Mouse (Mus musculus) heart, postnatal 10 days (tissue): ENCODE results near the gene BC037034. TPM values are rescaled to one million over a fixed set of nuclear protein-coding genes. Genes with fewer than 3 reads are reported as not detected.

Source experiments
- DNase-seq, 2 experiments: peaks; one replicate each; pipeline ENCODE4 v3.0.0; 2021
- intact Hi-C: fragments of 180-260 bp; cut with DNase I; formaldehyde crosslinking; loops from one replicate; pipeline ENCODE4 v1.15.1; 2025
- total RNA-seq, 2 experiments: library from RNA; stranded (reverse); gene quantifications; 2 replicates each; pipeline ENCODE4 v1.2.3; 2021

Gene BC037034
- 1 to 10 TPM; 5.4 to 6.5 TPM for total RNA-seq

GRCm38 (mm10) chr5:138263260-138264206 lies at the start of gene BC037034:
BC037034 (minus strand) TSS chr5:138264033.
- intact Hi-C loops: loop anchor here (5.0 kb wide), 1 partner anchor 179 kb away; the partner anchor contains the start of gene Zfp157
- peak; percentile 93 to 95 for DNase-seq

DNA sequence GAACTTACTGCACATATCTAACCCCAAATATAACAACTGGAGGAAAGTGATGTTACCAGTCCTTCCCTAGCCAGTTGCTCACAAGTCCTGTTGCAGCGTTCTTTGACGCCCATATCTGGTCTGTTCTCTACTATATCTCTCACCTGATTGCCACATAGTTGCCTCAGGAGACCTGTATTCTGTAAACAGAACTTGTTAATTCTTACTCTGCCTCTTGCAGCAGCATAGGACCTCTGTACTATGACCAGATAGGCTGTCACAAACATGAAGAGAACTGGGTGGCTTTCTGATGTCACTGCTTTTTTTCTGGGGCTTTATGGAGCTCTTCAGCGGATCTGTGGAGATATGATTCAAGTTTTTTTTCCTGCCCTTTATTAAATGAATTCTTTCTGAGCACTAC lies 49.0 kb upstream of the BC037034 start:
- no peak for DNase-seq
- intact Hi-C loops: no loop called here

DNA sequence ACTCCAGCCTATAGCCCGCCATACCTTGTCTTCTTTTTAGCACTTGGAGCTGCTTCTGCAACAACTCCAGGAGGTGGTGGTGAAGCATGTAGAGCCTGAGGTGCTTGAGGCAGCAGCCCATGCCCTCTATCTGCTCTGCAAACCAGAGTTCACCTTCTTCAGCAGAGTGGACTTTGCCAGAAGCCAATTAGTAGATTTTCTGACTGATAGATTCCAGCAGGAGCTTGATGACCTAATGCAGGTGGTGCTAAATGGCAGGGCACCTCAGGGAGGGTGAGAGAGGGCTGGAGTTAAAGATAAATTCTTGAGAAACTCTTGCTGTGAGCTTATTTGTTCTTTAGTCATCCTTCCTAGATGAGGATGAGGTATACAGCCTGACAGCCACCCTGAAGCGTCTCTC lies 35.8 kb upstream of the BC037034 start:
- intact Hi-C loops: no loop called here
- DNase-seq: no peak

DNA sequence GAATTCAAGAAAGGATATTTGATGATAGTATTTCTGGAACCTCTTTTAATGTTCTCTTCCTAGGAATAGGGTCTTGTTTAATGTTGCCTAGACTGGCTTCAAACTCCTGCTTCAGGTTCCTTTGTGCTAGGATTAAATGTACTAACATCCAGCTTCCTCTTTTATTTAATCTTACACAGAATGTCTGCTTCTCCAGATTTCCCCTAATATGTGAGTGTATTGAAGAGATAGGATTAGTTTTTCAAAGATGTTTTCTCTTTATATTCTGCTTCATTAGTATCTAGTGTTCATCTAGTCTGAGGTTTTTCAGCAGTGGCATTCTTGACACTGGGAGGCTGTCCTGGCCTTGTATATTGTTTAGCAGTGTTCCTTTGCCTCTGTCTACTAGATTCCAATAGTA lies 30.3 kb upstream of the BC037034 start:
- no peak for DNase-seq
- intact Hi-C loops: no loop called here

- intact Hi-C loops: no loop called here
- no peak for DNase-seq
These were observed 27.8 kb upstream of the BC037034 start for GRCm38 (mm10) chr5:138291638-138292037.

- intact Hi-C loops: no loop called here
- no peak for DNase-seq
These were observed 24.0 kb upstream of the BC037034 start for GRCm38 (mm10) chr5:138287861-138288260.

DNA sequence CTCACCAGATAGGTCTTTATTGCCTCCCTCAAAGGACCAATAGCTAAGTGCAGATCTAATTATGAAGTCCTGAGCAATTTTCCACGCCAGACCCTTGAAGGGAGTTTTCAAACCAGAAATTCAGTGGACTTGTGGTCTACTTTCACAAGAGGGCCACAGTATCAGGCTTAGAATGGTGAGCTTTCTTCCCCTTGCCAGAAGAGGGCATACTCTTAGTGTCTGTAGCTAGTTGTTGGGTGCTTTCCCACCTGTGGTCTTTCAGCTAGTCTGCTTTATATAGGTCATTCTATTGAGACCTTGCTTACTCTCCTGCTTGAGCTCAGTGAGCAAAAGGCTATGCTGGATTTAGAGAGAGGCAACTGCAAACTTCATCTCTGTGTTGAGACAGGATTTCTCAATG lies 19.7 kb upstream of the BC037034 start:
- no peak for DNase-seq
- intact Hi-C loops: no loop called here

GRCm38 (mm10) chr5:138281798-138282197 lies 18.0 kb upstream of the BC037034 start:
- intact Hi-C loops: no loop called here
- DNase-seq: no peak

DNA sequence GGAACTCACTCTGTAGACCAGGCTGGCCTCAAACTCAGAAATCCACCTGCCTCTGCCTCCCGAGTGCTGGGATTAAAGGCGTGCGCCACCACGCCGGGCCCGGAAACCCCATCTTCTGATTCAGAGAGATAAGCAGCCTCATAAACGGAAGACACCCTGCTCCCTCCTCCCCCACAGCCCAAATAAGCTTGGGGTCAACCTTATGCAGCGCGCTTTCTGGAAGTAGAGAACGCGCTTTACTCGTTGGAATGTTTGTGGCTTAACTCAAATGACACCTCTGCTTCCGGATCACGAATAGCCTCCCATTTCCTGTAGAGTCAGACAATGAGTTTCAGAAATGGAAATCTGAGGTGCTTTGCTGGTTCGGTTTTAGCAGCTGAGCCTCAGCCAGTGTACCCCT lies 17.0 kb upstream of the BC037034 start:
- DNase-seq: no peak
- intact Hi-C loops: no loop called here

DNA sequence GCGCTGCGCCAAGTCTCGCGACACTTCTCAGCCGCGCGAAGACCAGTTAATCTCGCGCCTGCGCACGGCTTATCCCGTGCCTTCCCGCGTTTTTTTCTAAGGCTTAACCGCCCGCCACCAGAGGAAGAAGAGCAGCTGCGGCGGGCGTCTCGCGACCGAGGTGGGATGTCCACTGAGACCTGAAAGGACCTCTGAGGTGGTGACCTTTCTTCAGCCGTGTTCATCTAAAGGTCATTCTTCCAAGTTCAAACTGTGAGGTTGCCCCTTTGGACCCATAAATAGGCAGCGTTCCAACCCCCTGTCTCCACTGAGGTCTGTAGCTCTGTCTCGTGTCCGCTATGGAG lies 16.6 kb upstream of the BC037034 start:
- intact Hi-C loops: no loop called here
- no peak for DNase-seq

DNA sequence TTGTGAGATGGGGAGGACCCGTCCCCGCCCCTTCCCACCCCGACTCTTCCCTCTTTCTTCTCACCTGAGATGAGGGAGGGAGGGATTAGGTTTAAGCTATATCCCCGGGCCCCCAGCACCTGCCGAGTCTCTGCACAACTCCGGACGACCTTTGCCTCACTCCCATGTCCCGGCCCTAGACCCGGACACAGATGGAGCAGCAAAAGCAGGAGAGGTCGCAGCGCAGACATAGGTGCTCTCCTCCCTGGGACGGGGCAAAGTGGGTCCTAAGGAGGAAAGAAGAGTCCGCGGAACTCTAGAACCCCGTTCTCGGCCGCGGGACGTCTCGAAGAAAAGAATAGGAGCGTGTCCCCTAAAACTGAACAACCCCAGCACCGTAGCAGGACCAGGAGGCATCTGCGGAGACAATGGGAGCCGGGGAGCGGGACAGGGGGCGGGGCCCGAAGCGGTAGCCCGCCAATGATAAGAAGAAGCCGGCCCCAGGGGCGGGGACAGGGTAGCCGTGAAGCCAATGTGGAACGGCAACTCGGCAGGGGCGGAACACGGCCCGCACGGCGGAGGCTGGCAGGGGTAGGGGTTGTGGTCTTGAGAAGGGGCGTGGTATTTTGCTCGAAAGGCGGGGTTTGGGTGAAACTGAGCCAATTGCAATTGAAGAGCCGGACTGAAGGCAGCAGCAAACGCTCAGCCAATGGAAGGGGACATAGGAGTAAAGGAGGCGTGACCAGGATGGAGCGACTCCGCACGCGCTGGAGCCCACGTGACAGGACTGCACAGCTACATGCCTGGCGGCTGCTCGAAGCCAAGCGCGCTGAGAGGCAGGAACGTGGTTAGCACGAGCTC lies 16.0 kb upstream of the BC037034 start, which contains the start of the genes Gm43720, Gpc2 and Stag3:
TSS of gene Gm43720 (minus strand) at position 374 of the 840 bp plus-strand sequence.
TSS of gene Gpc2 (minus strand) at position 421 of the 840 bp plus-strand sequence.
TSS of gene Stag3 (plus strand) at position 656 of the 840 bp plus-strand sequence.
- intact Hi-C loops: loop anchor here (5.0 kb wide), 1 partner anchor 162 kb away; the partner anchor contains the start of gene Zfp157
- DNase-seq: peak; percentile 85 to 88

DNA sequence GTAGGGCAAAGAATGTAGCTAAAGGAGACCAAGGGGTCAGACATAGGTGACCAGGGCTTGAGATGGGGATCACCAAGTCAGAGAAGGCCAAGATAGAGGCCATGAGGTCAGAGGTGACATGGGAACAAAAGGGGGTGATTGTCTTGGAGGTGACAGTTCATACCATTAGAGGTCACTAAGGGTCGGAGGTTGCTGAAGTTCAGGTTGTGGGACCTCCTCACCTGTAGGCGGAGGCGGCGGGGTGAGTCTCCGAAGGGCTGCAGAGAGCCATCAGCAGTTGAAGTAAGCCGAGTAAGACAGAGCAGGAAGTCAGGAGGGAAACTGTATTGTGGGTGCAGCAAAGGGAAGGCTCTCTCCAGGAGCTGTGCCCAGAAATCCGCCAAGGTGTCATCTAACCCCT lies 14.2 kb upstream of the BC037034 start:
- no peak for DNase-seq
- intact Hi-C loops: loop anchor here (5.0 kb wide), 1 partner anchor 164 kb away; the partner anchor contains the start of gene Zfp157

GRCm38 (mm10) chr5:138275216-138276050 lies 11.6 kb upstream of the BC037034 start:
- no peak for DNase-seq
- intact Hi-C loops: loop anchor here (5.0 kb wide), 1 partner anchor 167 kb away; the partner anchor contains the start of gene Zfp157

GRCm38 (mm10) chr5:138274186-138274585 lies 10.4 kb upstream of the BC037034 start:
- intact Hi-C loops: no loop called here
- DNase-seq: no peak

DNA sequence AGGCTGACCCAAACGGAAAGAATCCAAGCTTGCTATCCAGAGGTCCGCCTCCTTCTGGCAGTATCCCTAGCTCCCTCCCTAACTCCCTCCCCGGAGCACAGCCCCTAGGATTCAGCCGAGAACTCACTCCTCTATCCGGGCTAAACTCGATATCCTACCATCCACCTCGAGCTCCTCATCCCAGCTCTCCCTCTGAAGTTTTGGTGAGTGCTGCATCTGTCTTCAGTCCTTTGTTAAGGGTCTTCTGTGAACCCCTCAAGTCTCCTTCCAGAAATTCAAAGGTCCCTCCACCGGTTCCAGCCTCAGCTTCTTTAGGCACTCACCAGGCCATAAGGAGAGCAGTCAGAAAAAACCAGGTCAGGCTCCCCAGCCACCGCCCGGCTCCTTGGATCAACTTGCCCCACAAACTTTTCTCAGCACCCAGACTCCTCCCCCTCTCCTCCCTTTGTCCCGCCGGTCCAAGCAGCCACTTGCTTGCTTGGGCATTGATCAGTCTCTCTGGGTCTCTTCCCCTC lies 8.6 kb upstream of the BC037034 start, which contains the start of gene Gal3st4:
TSS of gene Gal3st4 (minus strand) at position 432 of the 515 bp plus-strand sequence.
- intact Hi-C loops: no loop called here
- DNase-seq: peak; percentile 50 to 66

DNA sequence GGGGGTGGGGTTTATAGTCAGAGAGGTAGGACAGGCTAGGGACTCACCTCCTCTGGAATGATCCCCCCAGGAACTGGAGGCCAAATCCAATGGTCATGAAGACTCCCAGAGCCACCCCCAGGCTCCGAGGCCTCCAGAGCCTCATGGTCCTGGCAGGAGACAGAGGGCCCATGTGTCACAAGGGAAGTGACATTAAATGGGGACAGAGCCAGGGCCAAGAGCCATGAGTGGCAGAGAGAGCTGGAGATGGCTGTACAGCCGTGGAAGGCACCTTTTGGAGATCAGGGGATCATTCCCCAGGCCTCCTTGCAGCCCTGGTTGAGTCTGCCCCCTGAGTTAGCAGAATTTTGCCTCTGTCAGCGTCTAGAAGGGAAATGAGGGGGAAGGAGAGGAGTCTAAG lies 7.4 kb upstream of the BC037034 start:
- intact Hi-C loops: no loop called here
- DNase-seq: no peak

DNA sequence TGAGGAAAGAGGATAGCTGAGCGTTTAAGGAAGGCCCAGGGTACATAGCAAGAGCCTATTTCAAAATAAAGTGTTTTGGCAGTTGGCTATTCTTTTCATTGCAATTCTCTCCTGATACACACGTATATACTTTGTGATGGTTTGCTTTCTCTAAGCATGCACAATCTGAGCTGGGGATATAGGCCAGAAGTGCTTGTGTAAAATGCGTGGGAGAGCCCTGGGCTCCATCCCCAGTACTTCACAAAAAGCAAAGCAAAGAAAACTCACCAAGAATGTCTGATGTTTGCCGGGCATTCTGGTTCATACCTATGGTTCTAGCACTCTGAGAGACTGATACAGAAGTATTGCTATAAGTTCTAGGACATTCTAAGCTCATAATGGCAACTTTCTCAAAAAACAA lies 5.1 kb upstream of the BC037034 start:
- intact Hi-C loops: no loop called here
- DNase-seq: no peak

- intact Hi-C loops: no loop called here
- no peak for DNase-seq
These were observed 3.3 kb upstream of the BC037034 start for GRCm38 (mm10) chr5:138267114-138267513.

DNA sequence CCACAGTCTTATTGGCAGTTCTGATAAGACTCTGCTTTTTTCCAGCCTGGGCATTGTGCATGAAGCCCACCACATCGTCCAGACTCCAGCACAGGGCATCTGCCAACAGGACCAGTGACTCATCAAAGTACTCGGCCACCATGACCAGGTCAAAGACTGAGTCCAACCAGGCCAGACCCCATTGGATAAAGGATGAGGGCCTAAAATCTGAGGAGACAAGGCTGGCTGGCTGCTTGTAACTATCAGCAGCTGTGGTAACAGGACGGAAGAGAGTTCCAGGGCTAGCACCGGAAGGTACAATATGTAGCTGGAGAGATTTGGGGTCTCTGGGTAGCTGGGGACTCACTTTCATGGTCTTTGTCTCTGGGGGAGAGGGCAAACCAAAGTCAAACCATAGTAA lies 1.9 kb upstream of the BC037034 start:
- intact Hi-C loops: no loop called here
- no peak for DNase-seq

GRCm38 (mm10) chr5:138264207-138264578 lies 360 bp upstream of the BC037034 start:
- intact Hi-C loops: loop anchor here (5.0 kb wide), 1 partner anchor 178 kb away; the partner anchor contains the start of gene Zfp157

More at GRCm38 (mm10) chr5:138264207-138264578, 360 bp upstream of the BC037034 start:
- no peak for DNase-seq
